Mouse (Mus musculus) myocyte (in vitro differentiated cells): ENCODE data around the gene Rimbp3.

Source experiments
- E2F4 ChIP-seq: IDR thresholded peaks from one replicate; pipeline ENCODE4 v1.6.1; 2011; ENCODE audit warnings: mild to moderate bottlenecking, control low read depth, moderate library complexity; ENCODE audit not compliant: insufficient read depth
- MAX ChIP-seq: IDR thresholded peaks from one replicate; pipeline ENCODE4 v1.6.1; 2011; ENCODE audit warnings: low read depth, mild to moderate bottlenecking, control low read depth
- POLR2A ChIP-seq: IDR thresholded peaks from one replicate; pipeline ENCODE4 v1.6.1; 2011; ENCODE audit warnings: low read depth, mild to moderate bottlenecking, control low read depth, moderate library complexity; ENCODE audit not compliant: insufficient read length
- USF1 ChIP-seq: IDR thresholded peaks from one replicate; pipeline ENCODE4 v1.6.1; 2011; ENCODE audit warnings: low read depth, mild to moderate bottlenecking, control low read depth, moderate library complexity

GRCm38 (mm10) chr16:17247727-17248126 is 39.3 kb downstream of the Rimbp3 start:
- no peak for TF ChIP-seq E2F4
- TF ChIP-seq USF1, result no peak
- no peak for TF ChIP-seq POLR2A
- no peak for TF ChIP-seq MAX
